Mouse (Mus musculus): ENCODE results near the gene Fam205a3.
"Not testable (repeated sequence)": the region's sequence is repeated elsewhere in the genome, so short reads cannot be mapped to it uniquely, and the experiment has no call there.

Fam205a3 gene

GRCm38 (mm10) chr4:42318034-42318433, at the start of gene Fam205a3:
Fam205a3 (plus strand) TSS chr4:42318334.
- DNase-seq: not testable (repeated sequence)

- DNase-seq: not testable (repeated sequence)
Observed at GRCm38 (mm10) chr4:42293967-42294366, 24.2 kb upstream of the Fam205a3 start, which contains the start of gene Gm21953. Gm21953 (plus strand) TSS chr4:42294267.
